Mouse (Mus musculus) limb, embryonic 14.5 days (tissue): ENCODE measurements around the gene Mus81. TPM values are rescaled to one million over a fixed set of nuclear protein-coding genes. Genes with fewer than 3 reads are reported as not detected.

Experiments
- ATAC-seq: fragments of 200-750 bp; cut with Nextera tagmentation; 2 replicates; pipeline ENCODE4 v1.8.0; 2017; ENCODE audit warnings: low read depth, moderate number of reproducible peaks, moderate TSS enrichment; ENCODE audit not compliant: low FRiP score
- DNase-seq: peaks from one replicate; pipeline ENCODE4 v3.0.0-alpha.2; 2015; ENCODE audit warnings: low spot score
- H3K27ac ChIP-seq: fragments of 300-500 bp; sonication (generic); replicated peaks from 2 replicates; pipeline ENCODE4 v1.5.1; 2014; ENCODE audit warnings: low read depth, mild to moderate bottlenecking, low read length, moderate library complexity, mixed read lengths
- H3K27me3 ChIP-seq: fragments of 300-500 bp; sonication (generic); 2 replicates; pipeline ENCODE4 v1.6.1; 2014; ENCODE audit warnings: low read length, mixed read lengths; ENCODE audit not compliant: control insufficient read depth, insufficient read depth
- H3K36me3 ChIP-seq: fragments of 300-500 bp; sonication (generic); 2 replicates; pipeline ENCODE4 v1.6.1; 2014; ENCODE audit warnings: mild to moderate bottlenecking, low read length, moderate library complexity, mixed read lengths; ENCODE audit not compliant: control insufficient read depth, insufficient read depth
- H3K4me1 ChIP-seq: fragments of 300-500 bp; sonication (generic); 2 replicates; pipeline ENCODE4 v1.6.1; 2014; ENCODE audit warnings: antibody characterized with exemption, low read length, mixed read lengths; ENCODE audit not compliant: control insufficient read depth, insufficient read depth
- H3K4me2 ChIP-seq: fragments of 300-500 bp; sonication (generic); replicated peaks from 2 replicates; pipeline ENCODE4 v1.6.1; 2014; ENCODE audit warnings: low read depth, mild to moderate bottlenecking, low read length, moderate library complexity; ENCODE audit not compliant: severe bottlenecking
- H3K4me3 ChIP-seq: fragments of 300-500 bp; sonication (generic); replicated peaks from 2 replicates; pipeline ENCODE4 v1.5.1; 2014; ENCODE audit warnings: low read length
- H3K9ac ChIP-seq: fragments of 300-500 bp; sonication (generic); 2 replicates; pipeline ENCODE4 v1.6.1; 2014; ENCODE audit warnings: mild to moderate bottlenecking, low read depth, low read length, moderate library complexity; ENCODE audit not compliant: severe bottlenecking
- H3K9me3 ChIP-seq: fragments of 300-500 bp; sonication (generic); 2 replicates; pipeline ENCODE4 v1.6.1; 2016; ENCODE audit warnings: low read length; ENCODE audit not compliant: control insufficient read depth
- POLR2A ChIP-seq: fragments of 200-500 bp; IDR thresholded peaks from 2 replicates; pipeline ENCODE4 v1.8.0; 2012; ENCODE audit warnings: inconsistent platforms, mild to moderate bottlenecking, moderate library complexity, borderline replicate concordance; ENCODE audit not compliant: insufficient read depth, insufficient read length; ENCODE audit errors: extremely low read depth
- WGBS: fragments of 180-500 bp; shearing (Covaris S2); extraction: QIAGEN DNeasy Blood & Tissue Kit; methylation state at CpG from one replicate; pipeline ENCODE4 v1.1.7; 2014; 5-methylcytosine and 5-hydroxymethylcytosine counted together
- polyA plus RNA-seq, 2 experiments: library from polyadenylated mRNA; depleted of rRNA in 1 of 2; stranded (reverse) in 1 of 2; unstranded in 1 of 2; fragments of >200 nt; fragmentation: Nextera tagmentation in 1 of 2; extraction: Ambion mirVana in 1 of 2; gene quantifications; 2 replicates each; pipeline versions ENCODE4 v1.2.1 to v1.2.3; 2012 to 2014

Gene Mus81
- polyA plus RNA-seq, 2 experiments, result 33.9 to 40.8 TPM

- Histone ChIP-seq H3K4me2 (peak overlapping the region; percentile 65), H3K36me3 (no peaks in the 10 kb centered on the region), H3K9me3 (no peaks in the 10 kb centered on the region; the same call in 1 of the 2 replicates), H3K4me3 (peak overlapping the region; percentile 47), H3K4me1 (peaks cover 4% of the 10 kb centered on the region; the same call in 1 of the 2 replicates), H3K27me3 (no peaks in the 10 kb centered on the region), H3K27ac (no peak overlapping the region), H3K9ac (peak overlapping the region; percentile 56)
- no peak for TF ChIP-seq POLR2A
- 52% methylated on average over 15 of the region's 15 CpGs for WGBS
- ATAC-seq, result no peak
- DNase-seq, result no peak
Observed at GRCm38 (mm10) chr19:5511074-5511632, 23.0 kb upstream of the Mus81 start.

GRCm38 (mm10) chr19:5510031-5511026, 22.1 kb upstream of the Mus81 start, which contains the start of gene Snx32:
Gene Snx32, minus strand, starts transcription at chr19:5510538.
- Histone ChIP-seq H3K4me1 (peaks cover 4% of the 10 kb centered on the region; the same call in 1 of the 2 replicates), H3K27me3 (no peaks in the 10 kb centered on the region), H3K4me2 (peak within 1 kb of the TSS; percentile 65), H3K9me3 (no peaks in the 10 kb centered on the region; the same call in 1 of the 2 replicates), H3K9ac (peak within 1 kb of the TSS; percentile 56), H3K27ac (no peak within 1 kb of the TSS), H3K4me3 (peak within 1 kb of the TSS; percentile 47), H3K36me3 (no peaks in the 10 kb centered on the region)
- ATAC-seq (peak; percentile 98), DNase-seq (peak; percentile 97)
- TF ChIP-seq POLR2A, result peak; percentile 30; the same call in 1 of the 2 replicates
- WGBS, result 3% methylated on average over 47 of the region's 47 CpGs

- no peak within 1 kb of the TSS for H3K9ac ChIP-seq
- no peaks in the 10 kb centered on the region; the same call in 1 of the 2 replicates for H3K9me3 ChIP-seq
- WGBS, result 65% methylated on average over 15 of the region's 17 CpGs
- H3K4me1 ChIP-seq, result no peaks in the 10 kb centered on the region
- H3K36me3 ChIP-seq, result no peaks in the 10 kb centered on the region
- TF ChIP-seq POLR2A, result no peak
- H3K27ac ChIP-seq, result no peak within 1 kb of the TSS
- DNase-seq (no peak), ATAC-seq (no peak)
- no peak within 1 kb of the TSS for H3K4me3 ChIP-seq
- no peaks in the 10 kb centered on the region for H3K27me3 ChIP-seq
- H3K4me2 ChIP-seq, result no peak within 1 kb of the TSS
Observed at GRCm38 (mm10) chr19:5503687-5504086, 15.5 kb upstream of the Mus81 start, which contains the start of gene 1700020D05Rik. Gene 1700020D05Rik, minus strand, starts transcription at chr19:5503787.

- Histone ChIP-seq H3K27ac (no peak overlapping the region), H3K4me2 (no peak overlapping the region), H3K9ac (no peak overlapping the region), H3K27me3 (no peaks in the 10 kb centered on the region), H3K9me3 (no peaks in the 10 kb centered on the region), H3K4me3 (no peak overlapping the region), H3K36me3 (peaks cover 25% of the 10 kb centered on the region), H3K4me1 (no peaks in the 10 kb centered on the region)
- WGBS, result 87% methylated on average over 2 of the region's 2 CpGs
- no peak for TF ChIP-seq POLR2A
- DNase-seq (no peak), ATAC-seq (no peak)
Observed at GRCm38 (mm10) chr19:5500330-5500875, 12.2 kb upstream of the Mus81 start.

GRCm38 (mm10) chr19:5496052-5496370, 7.8 kb upstream of the Mus81 start:
- 86% methylated on average over 16 of the region's 16 CpGs for WGBS
- Histone ChIP-seq H3K9me3 (no peaks in the 10 kb centered on the region), H3K36me3 (peaks cover 55% of the 10 kb centered on the region)

More at GRCm38 (mm10) chr19:5496052-5496370, 7.8 kb upstream of the Mus81 start:
- DNase-seq (no peak), ATAC-seq (no peak)
- Histone ChIP-seq H3K4me1 (peaks cover 5% of the 10 kb centered on the region; the same call in 1 of the 2 replicates), H3K9ac (no peak overlapping the region), H3K4me3 (no peak overlapping the region), H3K27ac (no peak overlapping the region), H3K27me3 (no peaks in the 10 kb centered on the region), H3K4me2 (no peak overlapping the region)
- no peak for TF ChIP-seq POLR2A
